Mouse (Mus musculus) effector memory CD4-positive, alpha-beta T cell, adult 5 months (primary cell): Measurements from ENCODE around the gene Iyd. TPM values are rescaled to one million over a fixed set of nuclear protein-coding genes. Genes with fewer than 3 reads are reported as not detected.

Experiments used
- polyA plus RNA-seq: library from polyadenylated mRNA; unstranded; fragments of 100-300 nt; shearing (Covaris generic); gene quantifications from one replicate; pipeline ENCODE4 v1.2.1, GENCODE M21; 2017

The Iyd gene
- polyA plus RNA-seq: not detected

DNA sequence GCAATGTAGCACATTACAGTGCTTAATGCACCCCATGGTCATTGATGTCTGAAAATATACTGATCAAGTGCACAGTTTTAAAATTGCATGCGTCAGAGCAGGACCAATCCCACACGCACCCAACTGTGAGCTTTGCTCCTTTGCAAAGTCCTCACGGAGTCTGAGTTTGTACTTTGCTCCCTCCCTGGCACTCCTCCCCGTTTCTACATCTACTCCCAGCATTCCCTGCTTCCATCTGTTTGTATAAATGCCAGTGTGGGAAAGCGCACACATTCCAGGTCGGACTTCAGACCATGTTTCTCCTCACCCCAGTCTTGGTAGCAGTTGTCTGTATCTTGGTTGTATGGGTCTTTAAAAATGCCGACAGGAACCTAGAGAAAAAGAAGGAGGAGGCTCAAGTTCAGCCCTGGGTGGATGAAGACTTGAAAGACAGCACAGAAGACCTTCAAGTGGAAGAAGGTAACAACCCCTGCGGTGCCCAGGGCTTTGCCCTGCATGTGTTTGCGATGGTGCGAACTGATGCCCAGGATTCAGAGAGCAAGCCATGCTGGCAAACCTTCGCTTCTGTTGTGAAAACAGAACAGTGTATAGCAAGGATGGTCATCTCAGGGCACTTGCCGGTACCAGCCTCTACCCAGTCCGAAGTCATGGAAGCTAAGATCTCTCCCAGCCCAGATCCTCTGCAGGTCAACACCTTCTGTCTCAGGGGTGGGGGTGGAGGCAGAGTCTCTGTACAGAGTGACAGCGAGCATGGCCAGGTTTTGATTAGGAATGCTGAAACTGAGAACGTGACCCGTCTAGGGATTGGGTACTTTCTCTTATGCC is at the start of gene Iyd:
Iyd (plus strand) TSS at position 238 of the 825 bp plus-strand sequence.

Other genes starting within 250 kb of the Iyd start
- gene Ppp1r14c, start 174.2 kb upstream of the Iyd start, polyA plus RNA-seq: not detected
- not detected for gene Plekhg1, start 200.1 kb downstream of the Iyd start, polyA plus RNA-seq